Mouse (Mus musculus): Measurements from ENCODE around the gene Hspa4l.
"Not testable (repeated sequence)": the region's sequence is repeated elsewhere in the genome, so short reads cannot be mapped to it uniquely, and the experiment has no call there.

Hspa4l gene

DNA sequence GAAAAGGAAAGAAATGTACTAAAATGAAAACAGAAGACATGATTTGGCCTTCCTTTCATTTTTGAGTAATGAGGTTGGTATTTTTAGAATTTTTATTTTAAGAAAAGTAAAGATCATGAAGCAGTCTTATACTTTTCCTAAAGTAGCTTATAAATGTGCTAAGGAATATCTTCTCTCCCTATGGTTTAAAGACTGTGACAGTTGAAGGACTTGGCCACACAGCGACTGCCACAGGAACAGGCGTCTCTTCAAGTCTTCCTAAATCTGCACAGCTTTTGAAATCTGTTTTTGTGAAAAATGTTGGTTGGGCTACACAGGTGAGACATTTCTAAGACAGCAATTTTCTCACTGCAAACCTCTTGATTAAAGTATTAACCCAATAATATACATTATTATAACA, 69.0 kb downstream of the Hspa4l start:
- no peak for DNase-seq (ENCODE audit: low spot score)

DNA sequence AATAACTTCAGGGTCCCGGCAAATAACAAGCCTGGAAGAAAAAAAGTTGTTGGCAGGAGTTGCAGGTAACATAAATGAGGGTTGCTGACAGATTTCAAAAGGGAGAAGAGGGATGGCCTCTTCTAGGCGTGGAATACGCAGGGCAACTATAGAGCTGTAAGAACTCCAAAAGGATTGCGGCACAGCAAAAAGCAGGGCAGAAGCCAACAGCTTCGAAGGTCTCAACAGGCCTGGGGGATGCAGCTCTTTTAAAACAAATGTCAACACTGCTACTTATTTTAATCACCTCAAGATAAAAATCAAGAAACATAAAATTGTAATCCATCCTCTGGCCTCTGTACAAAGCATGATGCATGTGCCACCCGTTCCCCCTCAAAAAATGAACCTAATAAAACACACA, 101.2 kb downstream of the Hspa4l start:
- DNase-seq (ENCODE audit: low spot score), result not testable (repeated sequence)
